ENCODE assay signal across 10 mouse cellular contexts in genomic region chr11:106364712-106365111, GRCm38 (mm10). TPM values are rescaled to one million over a fixed set of nuclear protein-coding genes. Genes with fewer than 3 reads are reported as not detected.
DNase-seq lines count a peak whose midpoint lies in the region; ATAC-seq lines count a peak whose summit lies in the region.
"Had no signal": no experiment of that assay in that cellular context is flagged by ENCODE, and none has a peak within 500 bp of the region (broad histone marks: within the 10 kb centered on the region; RNA-seq: fewer than 3 reads in every experiment).

No protein-coding gene starts in this region.

- no peaks in the 10 kb centered on the region for H3K36me3 ChIP-seq in hindbrain, embryonic 12.5 days
- H3K36me3 ChIP-seq in neural tube, embryonic 11.5 days (ENCODE audit: control insufficient read depth, insufficient read depth, low read length) = no peaks in the 10 kb centered on the region
- H3K36me3 ChIP-seq: embryonic facial prominence, embryonic 12.5 days had no signal

- H3K27me3 ChIP-seq in hindbrain, embryonic 12.5 days = no peaks in the 10 kb centered on the region
- H3K27me3 ChIP-seq in neural tube, embryonic 11.5 days (ENCODE audit: control insufficient read depth, insufficient read depth, low read length) = no peaks in the 10 kb centered on the region
- H3K27me3 ChIP-seq: embryonic facial prominence, embryonic 12.5 days had no signal

- no peak overlapping the region for H3K27ac ChIP-seq in hindbrain, embryonic 12.5 days
- no peak overlapping the region for H3K27ac ChIP-seq in neural tube, embryonic 11.5 days (ENCODE audit: low read depth, low read length)
- H3K27ac ChIP-seq: embryonic facial prominence, embryonic 12.5 days had no signal

- no peak overlapping the region for H3K9ac ChIP-seq in hindbrain, embryonic 12.5 days
- peak overlapping the region; percentile 26; the same call in 1 of the 2 replicates for H3K9ac ChIP-seq in neural tube, embryonic 11.5 days (ENCODE audit: low read length)
- H3K9ac ChIP-seq: embryonic facial prominence, embryonic 12.5 days had no signal

- no peak for DNase-seq in frontal cortex, postnatal 25 days (ENCODE audit: low spot score in 2 of 2)
- peak; percentile 59 for DNase-seq in thymus, postnatal 4 days
- no peak for DNase-seq in thymus, postnatal 0 days (ENCODE audit: low spot score)
- no peak for DNase-seq in neural tube, embryonic 11.5 days (ENCODE audit: low spot score)
- DNase-seq in frontal cortex, postnatal 10 days (ENCODE audit: low spot score in 2 of 2) = no peak

- H3K4me1 ChIP-seq in hindbrain, embryonic 12.5 days = peaks cover 12% of the 10 kb centered on the region
- H3K4me1 ChIP-seq in neural tube, embryonic 11.5 days (ENCODE audit: control insufficient read depth, insufficient read depth, low read length) = no peaks in the 10 kb centered on the region

- 4% methylated on average over 11 of the region's 11 CpGs for WGBS in hindbrain, embryonic 12.5 days
- 4% methylated on average over 11 of the region's 11 CpGs for WGBS in neural tube, embryonic 11.5 days

- H3K4me3 ChIP-seq in hindbrain, embryonic 12.5 days = no peak overlapping the region
- H3K4me3 ChIP-seq in neural tube, embryonic 11.5 days (ENCODE audit: low read depth, low read length) = no peak overlapping the region
- H3K4me3 ChIP-seq: embryonic facial prominence, embryonic 12.5 days; megakaryocyte, embryonic 14.5 days had no signal

- H3K4me2 ChIP-seq in hindbrain, embryonic 12.5 days (replicated peaks) = no peak overlapping the region
- H3K4me2 ChIP-seq in neural tube, embryonic 11.5 days (ENCODE audit: low read depth) = no peak overlapping the region
- H3K4me2 ChIP-seq: embryonic facial prominence, embryonic 12.5 days had no signal

- peak; percentile 57; the same call in 1 of the 2 replicates for ATAC-seq in frontal cortex, adult (ENCODE audit: low TSS enrichment)
- ATAC-seq in hindbrain, embryonic 12.5 days (ENCODE audit: low FRiP score) = peak; percentile 66
- ATAC-seq in neural tube, embryonic 11.5 days (ENCODE audit: insufficient read depth, low FRiP score, low TSS enrichment) = no peak
- ATAC-seq in monocyte, adult 5-6 weeks (replicated peaks; ENCODE audit: insufficient number of reproducible peaks, low FRiP score, low TSS enrichment, poor library complexity, severe bottlenecking) = no peak

- H3K9me3 ChIP-seq in hindbrain, embryonic 12.5 days (replicated peaks) = peaks cover 5% of the 10 kb centered on the region
- H3K9me3 ChIP-seq in neural tube, embryonic 11.5 days (ENCODE audit: control insufficient read depth, low read length) = no peaks in the 10 kb centered on the region
- H3K9me3 ChIP-seq: embryonic facial prominence, embryonic 12.5 days had no signal

RNA-seq across cellular contexts. Expression of gene Prr29, which starts 0.6 kb away (rescaled TPM):
- 31.2 and 33.1 TPM in 2 replicates for polyA plus RNA-seq in thymus, postnatal 0 days (2015; fragmentation: Nextera tagmentation; extraction: Ambion mirVana)
- not detected in 2 replicates for polyA plus RNA-seq in hindbrain, embryonic 12.5 days (2016; fragmentation: Nextera tagmentation; extraction: Ambion mirVana)
- not detected in 2 replicates for polyA plus RNA-seq in neural tube, embryonic 11.5 days (2014; fragmentation: Nextera tagmentation; extraction: Ambion mirVana)
- not detected in 3 replicates for total RNA-seq in monocyte, adult 5-6 weeks (2017)
- polyA plus RNA-seq: embryonic facial prominence, embryonic 12.5 days had no signal

RNA-seq across cellular contexts. Expression of gene Scn4a, which starts 11.6 kb away (rescaled TPM):
- 0.04 TPM in 1 of 2 replicates, not detected in the other for polyA plus RNA-seq in thymus, postnatal 0 days (2015; fragmentation: Nextera tagmentation; extraction: Ambion mirVana)
- polyA plus RNA-seq in hindbrain, embryonic 12.5 days (2016; fragmentation: Nextera tagmentation; extraction: Ambion mirVana) = 0.04 TPM in 1 of 2 replicates, not detected in the other
- 0.04 and 0.07 TPM in 2 replicates for polyA plus RNA-seq in neural tube, embryonic 11.5 days (2014; fragmentation: Nextera tagmentation; extraction: Ambion mirVana)
- total RNA-seq in monocyte, adult 5-6 weeks (2017) = 0.11 to 0.38 TPM (median 0.29 TPM) in 3 replicates

RNA-seq across cellular contexts. Expression of gene Icam2, which starts 23.2 kb away (rescaled TPM):
- 123 and 124 TPM in 2 replicates for polyA plus RNA-seq in thymus, postnatal 0 days (2015; fragmentation: Nextera tagmentation; extraction: Ambion mirVana)
- polyA plus RNA-seq in hindbrain, embryonic 12.5 days (2016; fragmentation: Nextera tagmentation; extraction: Ambion mirVana) = 11.8 and 14.2 TPM in 2 replicates
- 16.1 and 16.8 TPM in 2 replicates for polyA plus RNA-seq in neural tube, embryonic 11.5 days (2014; fragmentation: Nextera tagmentation; extraction: Ambion mirVana)
- 32.3 to 70.2 TPM (median 56.4 TPM) in 3 replicates for total RNA-seq in monocyte, adult 5-6 weeks (2017)

RNA-seq across cellular contexts. Expression of gene Cd79b, which starts 50.1 kb away (rescaled TPM):
- polyA plus RNA-seq in thymus, postnatal 0 days (2015; fragmentation: Nextera tagmentation; extraction: Ambion mirVana) = 38.5 and 39.6 TPM in 2 replicates
- 0.94 and 1.2 TPM in 2 replicates for polyA plus RNA-seq in hindbrain, embryonic 12.5 days (2016; fragmentation: Nextera tagmentation; extraction: Ambion mirVana)
- polyA plus RNA-seq in neural tube, embryonic 11.5 days (2014; fragmentation: Nextera tagmentation; extraction: Ambion mirVana) = 1.7 and 2.8 TPM in 2 replicates
- total RNA-seq in monocyte, adult 5-6 weeks (2017) = 105 to 131 TPM (median 123 TPM) in 3 replicates

Comparison
In these comparisons a context has a peak if more than half of its experiments do, and no peak if none do; other contexts are left out.
1. ATAC-seq: peak in frontal cortex, adult (single experiment) and hindbrain, embryonic 12.5 days (single experiment); none in neural tube, embryonic 11.5 days (single experiment) and monocyte, adult 5-6 weeks (single experiment).
2. RNA of gene Prr29, which starts 0.6 kb away (polyA plus RNA-seq): 31.2 to 33.1 TPM in thymus, postnatal 0 days; not detected in hindbrain, embryonic 12.5 days and not detected in neural tube, embryonic 11.5 days; every median in the first group is over 10 times any median in the second.